Mouse (Mus musculus) lung, postnatal 0 days (tissue): ENCODE data around the gene Hoxa9. TPM values are rescaled to one million over a fixed set of nuclear protein-coding genes. Genes with fewer than 3 reads are reported as not detected.

ENCODE experiments used
- ATAC-seq: fragments of 200-750 bp; cut with Nextera tagmentation; 2 replicates; pipeline ENCODE4 v1.8.0; 2017; ENCODE audit warnings: moderate library complexity
- DNase-seq: peaks from one replicate; pipeline ENCODE4 v3.0.0-alpha.2; 2016; ENCODE audit warnings: low spot score
- H3K27ac ChIP-seq: fragments of 300-500 bp; sonication (generic); 2 replicates; pipeline ENCODE4 v1.5.1; 2014; ENCODE audit warnings: antibody characterized with exemption, mild to moderate bottlenecking, low read length, mixed read lengths
- H3K27me3 ChIP-seq: fragments of 300-500 bp; sonication (generic); replicated peaks from 2 replicates; pipeline ENCODE4 v1.6.1; 2014; ENCODE audit warnings: low read length, mixed read lengths; ENCODE audit not compliant: insufficient read depth
- H3K36me3 ChIP-seq: fragments of 300-500 bp; sonication (generic); 2 replicates; pipeline ENCODE4 v1.6.1; 2014; ENCODE audit warnings: low read length, mixed read lengths; ENCODE audit not compliant: insufficient read depth
- H3K4me1 ChIP-seq: fragments of 300-500 bp; sonication (generic); 2 replicates; pipeline ENCODE4 v1.6.1; 2014; ENCODE audit warnings: antibody characterized with exemption, low read depth, low read length, mixed read lengths; ENCODE audit not compliant: insufficient read depth
- H3K4me2 ChIP-seq: fragments of 300-500 bp; sonication (generic); replicated peaks from 2 replicates; pipeline ENCODE4 v1.6.1; 2014; ENCODE audit warnings: low read depth, mild to moderate bottlenecking, low read length, moderate library complexity, mixed read lengths
- H3K4me3 ChIP-seq: fragments of 300-500 bp; sonication (generic); 2 replicates; pipeline ENCODE4 v1.5.1; 2014; ENCODE audit warnings: low read depth, low read length
- H3K9ac ChIP-seq: fragments of 300-500 bp; sonication (generic); replicated peaks from 2 replicates; pipeline ENCODE4 v1.6.1; 2014; ENCODE audit warnings: low read depth, mild to moderate bottlenecking
- H3K9me3 ChIP-seq: fragments of 300-500 bp; sonication (generic); 2 replicates; pipeline ENCODE4 v1.6.1; 2016; ENCODE audit warnings: low read length, mixed read lengths
- CTCF ChIP-seq: IDR thresholded peaks from 2 replicates; pipeline ENCODE4 v1.5.1; 2016; ENCODE audit warnings: antibody characterized with exemption, mild to moderate bottlenecking
- EP300 ChIP-seq: IDR thresholded peaks from 2 replicates; pipeline ENCODE4 v1.6.1; 2016; ENCODE audit warnings: antibody characterized with exemption, mild to moderate bottlenecking, control low read depth
- WGBS: fragments of 180-500 bp; shearing (Covaris S2); extraction: QIAGEN DNeasy Blood & Tissue Kit; methylation state at CpG from one replicate; pipeline ENCODE4 v1.1.7; 2014; 5-methylcytosine and 5-hydroxymethylcytosine counted together
- polyA plus RNA-seq: library from polyadenylated mRNA; unstranded; fragments of >200 nt; fragmentation: Nextera tagmentation; extraction: Ambion mirVana; gene quantifications from 2 replicates; pipeline ENCODE4 v1.2.1, GENCODE M21; 2015

Hoxa9 gene
- polyA plus RNA-seq, 1 experiment from 2014 or later, result 0.06 TPM

GRCm38 (mm10) chr6:52235866-52236265 is 5.0 kb upstream of the Hoxa9 start:
- no peak overlapping the region for H3K27ac ChIP-seq
- H3K4me3 ChIP-seq, result no peak overlapping the region
- H3K4me1 ChIP-seq, result no peaks in the 10 kb centered on the region; the same call in 1 of the 2 replicates
- TF ChIP-seq EP300 (no peak), CTCF (no peak)
- 26% methylated on average over 6 of the region's 6 CpGs for WGBS
- H3K9ac ChIP-seq, result no peak overlapping the region
- H3K27me3 ChIP-seq, result peaks cover 95% of the 10 kb centered on the region
- no peak for ATAC-seq
- no peaks in the 10 kb centered on the region for H3K36me3 ChIP-seq
- H3K9me3 ChIP-seq, result no peaks in the 10 kb centered on the region
- no peak for DNase-seq
- H3K4me2 ChIP-seq, result no peak overlapping the region

- Histone ChIP-seq H3K4me2 (no peak overlapping the region), H3K4me3 (no peak overlapping the region), H3K36me3 (no peaks in the 10 kb centered on the region), H3K27me3 (peaks cover 95% of the 10 kb centered on the region), H3K27ac (no peak overlapping the region), H3K4me1 (no peaks in the 10 kb centered on the region; the same call in 1 of the 2 replicates), H3K9me3 (no peaks in the 10 kb centered on the region), H3K9ac (no peak overlapping the region)
- no peak for TF ChIP-seq CTCF
- TF ChIP-seq EP300, result no peak
- ATAC-seq (no peak), DNase-seq (no peak)
- 38% methylated on average over 9 of the region's 9 CpGs for WGBS
Measured at GRCm38 (mm10) chr6:52235267-52235666, 4.4 kb upstream of the Hoxa9 start.

- Histone ChIP-seq H3K36me3 (no peaks in the 10 kb centered on the region), H3K9ac (no peak overlapping the region), H3K27ac (no peak overlapping the region), H3K9me3 (no peaks in the 10 kb centered on the region), H3K4me1 (no peaks in the 10 kb centered on the region), H3K4me2 (no peak overlapping the region), H3K27me3 (peaks cover 95% of the 10 kb centered on the region), H3K4me3 (no peak overlapping the region)
- ATAC-seq (no peak), DNase-seq (no peak)
- TF ChIP-seq CTCF, result no peak
- no peak for TF ChIP-seq EP300
- WGBS, result 4% methylated on average over 49 of the region's 68 CpGs
Measured at GRCm38 (mm10) chr6:52234428-52235140, 3.7 kb upstream of the Hoxa9 start.

- H3K4me2 ChIP-seq, result no peak overlapping the region
- 2% methylated on average over 63 of the region's 70 CpGs for WGBS
- H3K9ac ChIP-seq, result no peak overlapping the region
- peak; percentile 19; the same call in 1 of the 2 replicates for ATAC-seq
- no peak for DNase-seq
- TF ChIP-seq EP300, result no peak
- no peak for TF ChIP-seq CTCF
- H3K9me3 ChIP-seq, result no peaks in the 10 kb centered on the region
- H3K4me1 ChIP-seq, result no peaks in the 10 kb centered on the region
- H3K27me3 ChIP-seq, result peaks cover 91% of the 10 kb centered on the region
- no peak overlapping the region for H3K27ac ChIP-seq
- H3K4me3 ChIP-seq, result no peak overlapping the region; the same call in 1 of the 2 replicates
- no peaks in the 10 kb centered on the region for H3K36me3 ChIP-seq
Measured at GRCm38 (mm10) chr6:52233546-52234427, 2.9 kb upstream of the Hoxa9 start.

- 1% methylated on average over 23 of the region's 23 CpGs for WGBS
Measured at GRCm38 (mm10) chr6:52232984-52233545, 2.2 kb upstream of the Hoxa9 start.

GRCm38 (mm10) chr6:52232568-52232965 is 1.7 kb upstream of the Hoxa9 start:
- no peak for DNase-seq
- Histone ChIP-seq H3K4me2 (no peak overlapping the region), H3K4me3 (no peak overlapping the region)

More at GRCm38 (mm10) chr6:52232984-52233545, 2.2 kb upstream of the Hoxa9 start:
- H3K4me1 ChIP-seq, result no peaks in the 10 kb centered on the region
- H3K36me3 ChIP-seq, result no peaks in the 10 kb centered on the region
- H3K27ac ChIP-seq, result no peak overlapping the region
- H3K4me3 ChIP-seq, result no peak overlapping the region
- H3K9ac ChIP-seq, result no peak overlapping the region
- DNase-seq (no peak), ATAC-seq (no peak)
- H3K27me3 ChIP-seq, result peaks cover 84% of the 10 kb centered on the region
- no peak for TF ChIP-seq EP300
- no peak for TF ChIP-seq CTCF
- H3K9me3 ChIP-seq, result no peaks in the 10 kb centered on the region
- no peak overlapping the region for H3K4me2 ChIP-seq

More at GRCm38 (mm10) chr6:52232568-52232965, 1.7 kb upstream of the Hoxa9 start:
- WGBS, result under 1% methylated on average over 18 of the region's 18 CpGs
- no peaks in the 10 kb centered on the region for H3K4me1 ChIP-seq
- no peak overlapping the region for H3K9ac ChIP-seq
- H3K27me3 ChIP-seq, result peaks cover 83% of the 10 kb centered on the region
- no peaks in the 10 kb centered on the region for H3K9me3 ChIP-seq
- ATAC-seq, result no peak
- no peak overlapping the region for H3K27ac ChIP-seq
- H3K36me3 ChIP-seq, result no peaks in the 10 kb centered on the region
- TF ChIP-seq CTCF, result peak; percentile 8; the same call in 1 of the 2 replicates
- no peak for TF ChIP-seq EP300
